Mouse (Mus musculus): ENCODE results near the gene Arhgef17. TPM values are rescaled to one million over a fixed set of nuclear protein-coding genes. Genes with fewer than 3 reads are reported as not detected.

Gene Arhgef17
- polyA plus RNA-seq, 1 experiment from 2014 or later: 4.4 TPM

DNA sequence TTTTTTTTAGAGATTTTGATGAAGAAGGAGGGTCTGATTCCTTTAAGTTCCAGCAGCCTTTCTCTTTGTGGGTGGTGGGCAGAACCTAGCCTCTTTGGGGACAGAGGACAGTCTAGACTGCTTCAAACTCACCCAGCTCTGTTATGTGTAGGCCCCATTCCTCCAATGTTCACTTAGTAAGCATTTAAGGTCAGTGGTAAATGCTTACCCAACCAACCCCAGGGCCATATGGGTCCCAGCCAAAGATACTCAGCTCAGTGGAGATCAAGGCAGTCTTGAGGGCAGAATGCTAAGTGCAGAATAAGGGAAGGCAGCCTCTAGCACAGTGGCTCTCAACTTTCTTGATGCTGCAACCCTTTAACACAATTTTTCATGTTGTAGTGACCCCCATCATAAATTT, 1.6 kb upstream of the Arhgef17 start:
- H3K27me3 ChIP-seq: peaks cover 10% of the 10 kb centered on the region
- no peak for ATAC-seq
- H3K36me3 ChIP-seq (ENCODE audit: poor library complexity, severe bottlenecking): no peaks in the 10 kb centered on the region
- H3K4me3 ChIP-seq: no peak overlapping the region
- no peak overlapping the region for H3K4me2 ChIP-seq
- no peak overlapping the region for H3K27ac ChIP-seq
- peaks cover 40% of the 10 kb centered on the region for H3K4me1 ChIP-seq
- H3K9me3 ChIP-seq (replicated peaks): no peaks in the 10 kb centered on the region
- H3K9ac ChIP-seq: no peak overlapping the region

DNA sequence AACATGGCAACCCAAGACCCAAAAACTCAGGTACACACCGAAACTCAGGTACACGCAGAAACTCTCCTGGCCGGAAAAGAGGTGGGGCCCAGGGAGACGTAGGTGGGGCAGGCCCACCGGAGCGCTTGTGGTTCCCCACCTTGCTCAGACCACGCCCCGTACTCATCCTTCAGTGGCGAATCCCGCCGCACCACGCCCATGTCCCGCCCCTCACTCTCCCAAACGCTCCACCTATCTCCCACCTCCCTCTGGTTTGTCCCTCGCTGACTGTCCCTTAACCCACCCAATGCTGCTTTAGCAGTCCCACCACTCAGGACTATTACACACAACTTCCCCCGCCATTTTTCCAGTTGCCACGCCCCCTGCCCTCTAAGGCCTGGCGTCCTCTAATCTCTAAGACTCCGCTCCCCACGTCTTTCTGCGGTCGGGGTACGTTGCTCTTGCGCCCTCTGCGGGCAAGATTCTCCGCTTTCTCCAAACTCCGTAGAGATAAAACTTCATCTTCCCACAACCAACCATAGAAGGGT, 637 bp upstream of the Arhgef17 start:
- H3K4me1 ChIP-seq: peaks cover 50% of the 10 kb centered on the region
- H3K27me3 ChIP-seq: peaks cover 10% of the 10 kb centered on the region
- H3K9ac ChIP-seq: peak overlapping the region; percentile 82
- H3K9me3 ChIP-seq (replicated peaks): no peaks in the 10 kb centered on the region
- H3K4me3 ChIP-seq: peak overlapping the region; percentile 58
- peak overlapping the region; percentile 93 for H3K27ac ChIP-seq
- ATAC-seq: peak; percentile 88
- peak overlapping the region; percentile 93 for H3K4me2 ChIP-seq
- 0% methylated on average over 27 of the region's 27 CpGs for WGBS
- no peaks in the 10 kb centered on the region for H3K36me3 ChIP-seq (ENCODE audit: poor library complexity, severe bottlenecking)

- Histone ChIP-seq H3K4me3 (peak overlapping the region; percentile 58), H3K9ac (peak overlapping the region; percentile 82), H3K27me3 (peaks cover 10% of the 10 kb centered on the region), H3K9me3 (replicated peaks) (no peaks in the 10 kb centered on the region), H3K4me2 (peak overlapping the region; percentile 93), H3K27ac (peak overlapping the region; percentile 93), H3K4me1 (peaks cover 61% of the 10 kb centered on the region), H3K36me3 (ENCODE audit: poor library complexity, severe bottlenecking) (no peaks in the 10 kb centered on the region)
- peak; percentile 9; the same call in 1 of the 2 replicates for ATAC-seq
- under 1% methylated on average over 67 of the region's 73 CpGs for WGBS
These were observed 486 bp downstream of the Arhgef17 start for GRCm38 (mm10) chr7:100931316-100931925.

DNA sequence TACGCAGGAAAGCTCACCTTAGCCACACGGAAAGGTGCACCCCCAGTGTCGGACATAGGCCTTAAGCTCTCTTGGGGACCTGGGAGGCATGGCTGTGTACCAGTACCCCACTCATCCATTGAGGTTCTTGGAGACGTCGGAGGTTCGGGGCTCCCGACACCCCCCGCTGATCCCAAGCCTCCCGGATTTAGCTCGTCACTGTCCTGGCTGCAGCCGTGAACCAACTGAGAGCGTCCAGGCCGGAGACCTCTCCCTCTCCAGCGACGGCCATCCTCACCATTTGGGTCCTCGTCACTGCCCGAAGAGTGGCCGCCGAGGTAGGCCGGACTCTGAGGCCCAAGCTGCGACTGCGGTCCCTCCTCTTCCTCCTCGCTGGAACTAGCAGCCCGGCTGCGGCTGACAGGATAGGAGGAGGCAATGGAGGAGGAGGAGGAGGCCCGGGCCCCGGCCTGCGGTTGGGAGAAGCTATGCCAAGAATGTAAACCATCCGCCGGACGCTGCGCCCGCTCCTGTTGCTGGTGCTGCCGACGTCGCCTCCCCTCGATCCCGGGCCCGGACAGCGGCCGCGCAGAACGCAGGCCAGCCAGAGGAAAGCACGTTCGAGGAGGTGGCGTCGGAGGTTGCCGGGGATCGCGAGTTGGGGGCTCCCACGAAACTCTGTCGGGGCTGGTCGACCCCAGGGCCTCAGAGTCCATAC, 1.1 kb downstream of the Arhgef17 start:
- Histone ChIP-seq H3K4me1 (peaks cover 68% of the 10 kb centered on the region), H3K9ac (peak overlapping the region; percentile 82), H3K9me3 (replicated peaks) (no peaks in the 10 kb centered on the region), H3K4me2 (peak overlapping the region; percentile 93), H3K36me3 (ENCODE audit: poor library complexity, severe bottlenecking) (no peaks in the 10 kb centered on the region), H3K27me3 (peaks cover 10% of the 10 kb centered on the region), H3K27ac (no peak overlapping the region), H3K4me3 (peak overlapping the region; percentile 58)
- WGBS: 4% methylated on average over 53 of the region's 53 CpGs
- no peak for ATAC-seq

GRCm38 (mm10) chr7:100929639-100930303, 2.1 kb downstream of the Arhgef17 start:
- Histone ChIP-seq H3K4me1 (peaks cover 78% of the 10 kb centered on the region), H3K36me3 (ENCODE audit: poor library complexity, severe bottlenecking) (no peaks in the 10 kb centered on the region), H3K4me3 (peak overlapping the region; percentile 58; the same call in 1 of the 2 replicates), H3K27me3 (peaks cover 10% of the 10 kb centered on the region), H3K9ac (0 out of 2 replicates have a peak overlapping the region, but pooled peaks have one; percentile 82), H3K9me3 (replicated peaks) (no peaks in the 10 kb centered on the region), H3K27ac (no peak overlapping the region), H3K4me2 (peak overlapping the region; percentile 93)
- WGBS: 85% methylated on average over 19 of the region's 19 CpGs
- no peak for ATAC-seq

DNA sequence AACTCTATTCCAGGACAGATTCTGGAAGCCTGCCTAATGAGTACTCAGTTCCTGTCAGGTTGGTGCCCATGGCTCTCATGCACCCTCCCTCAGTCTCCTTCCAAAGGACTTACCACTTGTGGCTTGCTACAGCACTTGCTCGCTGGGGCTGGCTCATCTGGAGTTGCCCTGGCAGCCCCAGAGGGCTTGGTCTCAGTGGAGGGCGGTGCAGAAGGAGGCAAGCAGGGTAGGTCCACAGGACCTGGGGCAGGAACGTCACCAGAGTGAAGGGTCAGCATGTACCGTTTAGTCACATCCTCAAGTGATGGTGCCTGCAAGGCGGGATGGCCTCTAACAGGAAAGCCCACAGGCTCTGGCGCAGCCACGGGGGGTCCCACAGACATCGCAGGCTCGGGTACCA, 3.5 kb downstream of the Arhgef17 start:
- Histone ChIP-seq H3K4me2 (peak overlapping the region; percentile 93), H3K9ac (peak overlapping the region; percentile 34; the same call in 1 of the 2 replicates), H3K9me3 (replicated peaks) (no peaks in the 10 kb centered on the region), H3K27ac (no peak overlapping the region), H3K4me3 (peak overlapping the region; percentile 31), H3K36me3 (ENCODE audit: poor library complexity, severe bottlenecking) (0 out of 2 replicates have a peak, but pooled peaks cover 3% of the 10 kb centered on the region), H3K4me1 (peaks cover 91% of the 10 kb centered on the region), H3K27me3 (peaks cover 10% of the 10 kb centered on the region)
- WGBS: 69% methylated on average over 9 of the region's 9 CpGs
- no peak for ATAC-seq

GRCm38 (mm10) chr7:100927287-100928000, 4.5 kb downstream of the Arhgef17 start:
- peaks cover 10% of the 10 kb centered on the region for H3K27me3 ChIP-seq
- H3K9ac ChIP-seq: peak overlapping the region; percentile 55
- ATAC-seq: no peak
- 31% methylated on average over 7 of the region's 7 CpGs for WGBS
- H3K27ac ChIP-seq: no peak overlapping the region
- H3K36me3 ChIP-seq (ENCODE audit: poor library complexity, severe bottlenecking): 0 out of 2 replicates have a peak, but pooled peaks cover 9% of the 10 kb centered on the region
- peak overlapping the region; percentile 93 for H3K4me2 ChIP-seq
- H3K9me3 ChIP-seq (replicated peaks): no peaks in the 10 kb centered on the region
- H3K4me1 ChIP-seq: peaks cover 100% of the 10 kb centered on the region
- H3K4me3 ChIP-seq: peak overlapping the region; percentile 31

DNA sequence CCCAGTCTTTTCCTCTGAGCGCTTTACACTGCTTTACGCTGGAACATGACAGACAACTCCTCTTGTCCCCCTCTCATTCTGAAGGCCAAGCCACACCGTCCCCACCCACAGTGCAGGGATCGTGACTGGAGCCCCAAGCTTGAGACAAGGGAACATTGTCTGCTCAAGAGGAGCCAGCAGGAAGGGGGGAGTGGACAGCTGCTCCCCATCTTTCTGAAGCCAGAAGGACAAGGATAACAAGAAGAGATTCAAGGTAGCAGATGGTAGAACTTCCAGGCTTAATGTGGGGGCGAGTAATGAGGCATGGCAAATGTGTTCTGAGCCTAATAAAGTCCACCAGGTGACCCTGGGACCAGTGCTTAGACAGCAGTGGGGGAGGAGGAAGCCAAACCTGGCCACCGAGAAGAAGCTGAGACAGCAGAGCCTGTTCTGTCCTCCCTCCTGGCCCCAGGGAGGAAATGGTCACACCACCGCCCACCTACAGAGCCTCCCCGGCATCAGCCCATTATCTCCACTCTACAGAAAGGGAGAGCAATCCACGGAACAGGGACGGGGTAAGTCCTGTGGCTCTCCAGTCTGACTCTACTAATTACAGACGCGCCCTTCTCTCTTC, 5.5 kb downstream of the Arhgef17 start:
- H3K9ac ChIP-seq: peak overlapping the region; percentile 55
- 28% methylated on average over 12 of the region's 12 CpGs for WGBS
- no peak overlapping the region for H3K27ac ChIP-seq
- peaks cover 92% of the 10 kb centered on the region for H3K4me1 ChIP-seq
- peak overlapping the region; percentile 93 for H3K4me2 ChIP-seq
- no peaks in the 10 kb centered on the region for H3K9me3 ChIP-seq (replicated peaks)
- peaks cover 10% of the 10 kb centered on the region for H3K27me3 ChIP-seq
- peak overlapping the region; percentile 31 for H3K4me3 ChIP-seq
- 0 out of 2 replicates have a peak, but pooled peaks cover 12% of the 10 kb centered on the region for H3K36me3 ChIP-seq (ENCODE audit: poor library complexity, severe bottlenecking)
- no peak for ATAC-seq

DNA sequence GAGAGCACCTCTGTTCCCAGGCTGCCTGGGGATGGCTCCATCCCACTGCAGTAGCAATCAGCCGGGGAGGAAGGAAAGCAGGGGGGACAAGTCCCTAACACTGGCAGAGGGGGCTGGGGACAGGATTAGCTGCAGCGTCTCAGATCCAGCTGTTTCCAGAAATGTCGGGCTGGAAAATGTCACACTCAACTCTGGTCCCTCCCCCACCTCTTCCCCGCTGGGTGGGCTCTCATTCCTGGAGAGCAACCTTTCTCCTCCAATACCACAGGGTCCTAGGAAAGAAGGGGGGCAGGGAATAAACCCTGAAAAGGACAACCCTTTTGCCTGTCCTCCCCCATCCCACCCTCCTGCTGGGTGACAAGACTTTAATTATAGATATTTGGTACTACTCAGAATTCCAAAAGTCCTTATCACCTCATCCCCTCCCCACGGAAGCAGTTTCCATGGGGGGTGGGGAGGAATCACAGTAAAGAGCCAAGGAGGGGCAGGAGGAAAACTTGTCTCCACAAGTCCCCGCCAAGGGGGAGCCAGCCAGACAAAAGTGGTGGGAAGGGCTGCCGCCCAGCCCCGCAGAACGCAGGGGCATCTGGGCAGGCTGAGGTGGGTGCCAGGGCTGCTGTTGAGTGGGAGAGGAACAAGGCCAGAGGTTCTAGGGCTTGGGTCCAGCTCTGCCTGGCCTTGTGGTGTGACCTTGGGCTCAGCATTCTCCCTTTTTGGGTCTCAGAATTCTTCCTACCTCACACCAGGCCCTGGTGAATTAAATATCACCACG, 7.0 kb downstream of the Arhgef17 start:
- WGBS: 25% methylated on average over 10 of the region's 10 CpGs

GRCm38 (mm10) chr7:100924200-100924599, 7.7 kb downstream of the Arhgef17 start:
- no peaks in the 10 kb centered on the region for H3K9me3 ChIP-seq (replicated peaks)
- 0 out of 2 replicates have a peak overlapping the region, but pooled peaks have one; percentile 31 for H3K9ac ChIP-seq
- no peak for ATAC-seq
- WGBS: 85% methylated on average over 5 of the region's 5 CpGs
- no peak overlapping the region for H3K4me3 ChIP-seq
- 0 out of 2 replicates have a peak overlapping the region, but pooled peaks have one; percentile 93 for H3K4me2 ChIP-seq
- H3K27ac ChIP-seq: no peak overlapping the region
- H3K4me1 ChIP-seq: peaks cover 82% of the 10 kb centered on the region
- no peaks in the 10 kb centered on the region for H3K27me3 ChIP-seq
- H3K36me3 ChIP-seq (ENCODE audit: poor library complexity, severe bottlenecking): peaks cover 16% of the 10 kb centered on the region; the same call in 1 of the 2 replicates

More for the DNA sequence above, 7.0 kb downstream of the Arhgef17 start:
- Histone ChIP-seq H3K9me3 (replicated peaks) (no peaks in the 10 kb centered on the region), H3K27ac (no peak overlapping the region), H3K4me3 (0 out of 2 replicates have a peak overlapping the region, but pooled peaks have one; percentile 3), H3K4me2 (peak overlapping the region; percentile 93), H3K4me1 (peaks cover 82% of the 10 kb centered on the region), H3K9ac (0 out of 2 replicates have a peak overlapping the region, but pooled peaks have one; percentile 31), H3K36me3 (ENCODE audit: poor library complexity, severe bottlenecking) (0 out of 2 replicates have a peak, but pooled peaks cover 16% of the 10 kb centered on the region), H3K27me3 (no peaks in the 10 kb centered on the region)
- no peak for ATAC-seq

All from forebrain, embryonic 13.5 days (tissue).